ENCODE assay signal across 9 mouse cellular contexts in the genomic region with DNA sequence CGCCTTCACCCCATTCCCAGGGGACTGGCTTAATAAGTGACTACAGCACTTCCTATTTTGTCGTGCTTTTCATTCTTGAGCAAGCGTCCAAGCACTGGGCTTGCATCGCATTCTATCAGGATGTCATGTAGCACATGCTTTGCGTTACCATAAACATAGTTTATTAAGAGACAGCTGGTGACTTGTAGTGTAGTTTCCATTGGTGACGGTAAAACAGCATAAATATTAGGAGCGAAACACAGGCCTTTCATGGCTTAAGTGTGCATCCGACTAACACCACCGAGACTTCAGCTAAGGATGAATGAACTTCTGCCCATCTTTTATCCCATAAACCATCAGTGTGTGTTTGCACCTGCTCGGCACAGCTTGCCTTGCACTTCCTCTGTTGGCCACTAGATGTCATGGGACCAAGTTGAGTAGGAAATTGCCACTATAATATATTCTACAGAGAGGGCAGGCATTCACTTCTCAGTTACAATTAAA. TPM values are rescaled to one million over a fixed set of nuclear protein-coding genes. Genes with fewer than 3 reads are reported as not detected.
A peak's percentile ranks its signal among the peaks of the same experiment; 100 is the strongest.
DNase-seq lines count a peak whose midpoint lies in the region; ATAC-seq and TF ChIP-seq lines count a peak whose summit lies in the region.
"Had no signal": no experiment of that assay in that cellular context is flagged by ENCODE, and none has a peak within 500 bp of the region (broad histone marks: within the 10 kb centered on the region; RNA-seq: fewer than 3 reads in every experiment).

No protein-coding gene starts in this region.

- 0 out of 2 replicates have a peak, but pooled peaks have one; percentile 9 for ATAC-seq in heart, embryonic 14.5 days (ENCODE audit: insufficient number of reproducible peaks, insufficient read depth, low FRiP score, low read depth)
- no peak for ATAC-seq in forebrain, embryonic 11.5 days (replicated peaks; ENCODE audit: low FRiP score)
- no peak for ATAC-seq in midbrain, embryonic 14.5 days (ENCODE audit: low FRiP score, low TSS enrichment)

- H3K4me2 ChIP-seq in heart, embryonic 14.5 days (ENCODE audit: low read length): no peak overlapping the region
- no peak overlapping the region for H3K4me2 ChIP-seq in forebrain, embryonic 11.5 days (ENCODE audit: low read depth, low read length, severe bottlenecking)
- H3K4me2 ChIP-seq in midbrain, embryonic 14.5 days (ENCODE audit: low read length): no peak overlapping the region
- H3K4me2 ChIP-seq: midbrain, embryonic 12.5 days had no signal

- H3K9me3 ChIP-seq in heart, embryonic 14.5 days (ENCODE audit: control insufficient read depth, low read length): no peaks in the 10 kb centered on the region
- H3K9me3 ChIP-seq in forebrain, embryonic 11.5 days (ENCODE audit: control insufficient read depth, low read length): no peaks in the 10 kb centered on the region
- no peaks in the 10 kb centered on the region for H3K9me3 ChIP-seq in midbrain, embryonic 14.5 days (ENCODE audit: control insufficient read depth, low read length)
- H3K9me3 ChIP-seq: midbrain, embryonic 12.5 days had no signal

- TF ChIP-seq CTCF in left cerebral cortex, adult 2 months (IDR thresholded peaks at IDR 0.05): peak; percentile 99

- intact Hi-C loops in left cerebral cortex, adult 2 months (cut with DNase I): loop anchor here (1.0 kb wide), 1 partner anchor 227 kb away; no protein-coding TSS in a partner anchor

- 40% methylated on average over 10 of the region's 10 CpGs for WGBS in heart, embryonic 14.5 days
- 52% methylated on average over 10 of the region's 10 CpGs for WGBS in forebrain, embryonic 11.5 days
- WGBS in midbrain, embryonic 14.5 days: 45% methylated on average over 10 of the region's 10 CpGs

- H3K4me3 ChIP-seq in heart, embryonic 14.5 days (ENCODE audit: control insufficient read depth in 1 of 2, insufficient read depth in 1 of 2, low read depth in 1 of 2, low read length in 2 of 2): no peak overlapping the region
- H3K4me3 ChIP-seq in forebrain, embryonic 11.5 days (ENCODE audit: low read depth, low read length): no peak overlapping the region
- no peak overlapping the region for H3K4me3 ChIP-seq in left cerebral cortex, adult 2 months
- no peak overlapping the region for H3K4me3 ChIP-seq in midbrain, embryonic 14.5 days (replicated peaks; ENCODE audit: low read depth, low read length)
- H3K4me3 ChIP-seq: midbrain, embryonic 12.5 days had no signal

- no peak for DNase-seq in heart, adult 11 months
- DNase-seq in brain, adult 2 months (ENCODE audit: low read depth, low spot score): peak; percentile 68
- peak; percentile 79 for DNase-seq in forebrain, embryonic 11.5 days (ENCODE audit: low spot score)
- DNase-seq in induced T-regulatory cell, adult 2 months (ENCODE audit: low read depth): peak; percentile 67
- DNase-seq in left cerebral cortex, adult 2 months (ENCODE audit: extremely low spot score in 1 of 2, low spot score in 2 of 2): peak; percentile 65 to 80
- peak; percentile 86 for DNase-seq in midbrain, embryonic 14.5 days
- DNase-seq in spleen, postnatal 4 days (ENCODE audit: low spot score in 2 of 2): peak; percentile 32 to 75

- no peaks in the 10 kb centered on the region for H3K36me3 ChIP-seq in heart, embryonic 14.5 days (ENCODE audit: control insufficient read depth, insufficient read depth, low read length)
- no peaks in the 10 kb centered on the region for H3K36me3 ChIP-seq in forebrain, embryonic 11.5 days (ENCODE audit: control insufficient read depth, insufficient read depth, low read length)
- no peaks in the 10 kb centered on the region for H3K36me3 ChIP-seq in midbrain, embryonic 14.5 days (ENCODE audit: control insufficient read depth, insufficient read depth, low read length)
- H3K36me3 ChIP-seq: midbrain, embryonic 12.5 days had no signal

- H3K9ac ChIP-seq in heart, embryonic 14.5 days (ENCODE audit: low read length): no peak overlapping the region
- H3K9ac ChIP-seq in forebrain, embryonic 11.5 days (ENCODE audit: low read length): no peak overlapping the region
- no peak overlapping the region for H3K9ac ChIP-seq in midbrain, embryonic 14.5 days (replicated peaks; ENCODE audit: low read length)
- H3K9ac ChIP-seq: midbrain, embryonic 12.5 days had no signal

- no peak overlapping the region for H3K27ac ChIP-seq in heart, embryonic 14.5 days (replicated peaks in 1 of 2; ENCODE audit: control insufficient read depth in 1 of 2, insufficient read depth in 1 of 2, low read depth in 2 of 2, low read length in 2 of 2)
- no peak overlapping the region for H3K27ac ChIP-seq in forebrain, embryonic 11.5 days (ENCODE audit: low read depth, low read length)
- H3K27ac ChIP-seq in left cerebral cortex, adult 2 months: no peak overlapping the region
- H3K27ac ChIP-seq in midbrain, embryonic 14.5 days (replicated peaks; ENCODE audit: low read depth, low read length): no peak overlapping the region
- H3K27ac ChIP-seq: midbrain, embryonic 12.5 days had no signal

- H3K27me3 ChIP-seq in heart, embryonic 14.5 days (ENCODE audit: control insufficient read depth, insufficient read depth, low read length): peaks cover under 1% of the 10 kb centered on the region
- no peaks in the 10 kb centered on the region; the same call in 1 of the 2 replicates for H3K27me3 ChIP-seq in forebrain, embryonic 11.5 days (ENCODE audit: control insufficient read depth, insufficient read depth, low read length)
- no peaks in the 10 kb centered on the region for H3K27me3 ChIP-seq in midbrain, embryonic 14.5 days (ENCODE audit: control insufficient read depth, insufficient read depth, low read length)

- peaks cover 6 to 9% of the 10 kb centered on the region in 2 experiments for H3K4me1 ChIP-seq in heart, embryonic 14.5 days (ENCODE audit: control insufficient read depth in 2 of 2, insufficient read depth in 2 of 2, low read length in 2 of 2)
- H3K4me1 ChIP-seq in forebrain, embryonic 11.5 days (replicated peaks; ENCODE audit: control insufficient read depth, insufficient read depth, low read length): 0 out of 2 replicates have a peak, but pooled peaks cover 1% of the 10 kb centered on the region
- no peaks in the 10 kb centered on the region for H3K4me1 ChIP-seq in midbrain, embryonic 14.5 days (ENCODE audit: control insufficient read depth, insufficient read depth, low read length)
- H3K4me1 ChIP-seq: midbrain, embryonic 12.5 days had no signal

RNA-seq across cellular contexts. Expression of gene Aldh1a3, which starts 7.2 kb away (rescaled TPM):
- 0.67 and 1.3 TPM in 2 replicates for polyA plus RNA-seq in heart, embryonic 14.5 days (2014; fragmentation: Nextera tagmentation; extraction: Ambion mirVana)
- polyA plus RNA-seq in forebrain, embryonic 11.5 days (2014; fragmentation: Nextera tagmentation; extraction: Ambion mirVana): 2.2 and 3.7 TPM in 2 replicates
- total RNA-seq in left cerebral cortex, adult 2 months (2021): 1 to 10 TPM; 1.5 to 1.7 TPM
- polyA plus RNA-seq in midbrain, embryonic 14.5 days (2014; fragmentation: Nextera tagmentation; extraction: Ambion mirVana): 0.63 and 0.87 TPM in 2 replicates

RNA-seq across cellular contexts. Expression of gene Lrrk1, which starts 46.3 kb away (rescaled TPM):
- polyA plus RNA-seq in heart, embryonic 14.5 days (2014; fragmentation: Nextera tagmentation; extraction: Ambion mirVana): 6.4 and 6.8 TPM in 2 replicates
- 3.3 and 5.2 TPM in 2 replicates for polyA plus RNA-seq in forebrain, embryonic 11.5 days (2014; fragmentation: Nextera tagmentation; extraction: Ambion mirVana)
- 1 to 10 TPM; 4.4 TPM for total RNA-seq in left cerebral cortex, adult 2 months (2021)
- polyA plus RNA-seq in midbrain, embryonic 14.5 days (2014; fragmentation: Nextera tagmentation; extraction: Ambion mirVana): 1.3 and 3.6 TPM in 2 replicates
